Mouse (Mus musculus): ENCODE data around the gene Mia3. TPM values are rescaled to one million over a fixed set of nuclear protein-coding genes. Genes with fewer than 3 reads are reported as not detected.
A peak's percentile ranks its signal among the peaks of the same experiment; 100 is the strongest.
"Not testable (repeated sequence)": the region's sequence is repeated elsewhere in the genome, so short reads cannot be mapped to it uniquely, and the experiment has no call there.

Mia3 gene
- 32.6 TPM for polyA plus RNA-seq (2012; fragmentation: generic; extraction: Trizol)
- long read RNA-seq, experiment 1, partial matches to known transcripts, result 2 of 9 reads
- long read RNA-seq, experiment 1, other reads (novel, unspliced or antisense), result 5 of 9 reads
- long read RNA-seq, experiment 2, transcript Mia3-204 (4 exons, 829 nt), result major isoform, 6 of 6 reads
- long read RNA-seq, experiment 2, partial matches to known transcripts, result 0 of 6 reads
- long read RNA-seq, experiment 2, other reads (novel, unspliced or antisense), result 0 of 6 reads

DNA sequence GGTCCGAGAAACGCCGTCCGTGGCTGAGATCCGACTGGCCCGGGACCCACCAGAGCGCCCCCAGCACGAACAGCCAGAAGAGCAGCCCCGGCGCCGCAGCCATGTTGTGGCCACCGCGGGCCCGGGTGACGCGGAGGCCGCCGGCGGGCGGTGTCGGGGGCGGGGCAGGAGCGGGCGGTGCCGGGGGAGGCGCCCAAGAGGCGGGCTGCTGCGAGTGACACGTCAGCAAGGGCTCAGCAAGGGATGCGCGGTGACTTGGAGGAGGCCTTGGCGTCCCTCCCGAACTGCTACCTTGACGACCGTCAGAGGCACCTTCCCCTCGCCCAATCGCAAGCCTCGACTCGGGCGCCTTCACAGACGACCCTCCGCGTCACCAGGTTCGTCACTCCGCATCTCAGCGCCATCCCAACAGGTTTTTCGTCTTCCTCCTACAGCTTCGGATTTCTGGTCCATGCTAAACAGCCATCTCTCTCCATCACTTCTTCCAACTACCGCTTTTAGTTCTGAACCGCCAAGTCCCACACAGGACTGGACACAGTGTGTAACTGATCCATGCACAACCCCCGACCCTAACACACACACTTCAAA, at the start of gene Mia3:
Mia3 (minus strand) TSS at position 127 of the 588 bp plus-strand sequence.
- no peak for TF ChIP-seq FOSL1 (IDR thresholded peaks at IDR 0.05; ENCODE audit: insufficient read depth, low read length, poor library complexity, severe bottlenecking)
- no peak for TF ChIP-seq MYOG (IDR thresholded peaks at IDR 0.05; ENCODE audit: control insufficient read depth, extremely low read depth, insufficient read length)
- no peak for TF ChIP-seq MAX (IDR thresholded peaks at IDR 0.05)
- no peak for TF ChIP-seq CEBPB (IDR thresholded peaks at IDR 0.05; ENCODE audit: low read depth)
- TF ChIP-seq CTCF (IDR thresholded peaks at IDR 0.05; ENCODE audit: control insufficient read depth, insufficient read depth, insufficient read length), result no peak
- no peak for TF ChIP-seq USF1 (IDR thresholded peaks at IDR 0.05; ENCODE audit: low read depth)
- TF ChIP-seq MYOD1 (IDR thresholded peaks at IDR 0.05; ENCODE audit: control insufficient read depth, insufficient read length, low read depth), result no peak
- H3K4me3 ChIP-seq (ENCODE audit: insufficient read depth, poor library complexity, severe bottlenecking), result peak within 1 kb of the TSS; percentile 78
- peaks cover 36% of the 10 kb centered on the region for H3K79me2 ChIP-seq (ENCODE audit: control insufficient read depth, insufficient read depth)
- peaks cover 8% of the 10 kb centered on the region for H3K79me3 ChIP-seq (ENCODE audit: low read depth)
- peaks cover 10% of the 10 kb centered on the region for H3K36me3 ChIP-seq (ENCODE audit: control insufficient read depth, insufficient read depth)
- no peaks in the 10 kb centered on the region for H3K27me3 ChIP-seq (ENCODE audit: control insufficient read depth, insufficient read depth, insufficient read length)
- peak within 1 kb of the TSS; percentile 76 for H3ac ChIP-seq (ENCODE audit: control insufficient read depth, insufficient read length, low read depth)

- TF ChIP-seq USF1 (IDR thresholded peaks at IDR 0.05; ENCODE audit: low read depth) (no peak), MYOD1 (IDR thresholded peaks at IDR 0.05; ENCODE audit: control insufficient read depth, insufficient read length, low read depth) (no peak)
- H3K36me3 ChIP-seq (ENCODE audit: control insufficient read depth, insufficient read depth), result no peaks in the 10 kb centered on the region
- H3K79me3 ChIP-seq (ENCODE audit: low read depth), result no peaks in the 10 kb centered on the region
- H3K4me3 ChIP-seq (ENCODE audit: insufficient read depth, poor library complexity, severe bottlenecking), result no peak within 1 kb of the TSS
- H3K79me2 ChIP-seq (ENCODE audit: control insufficient read depth, insufficient read depth), result no peaks in the 10 kb centered on the region
- H3K27me3 ChIP-seq (ENCODE audit: control insufficient read depth, insufficient read depth, insufficient read length), result no peaks in the 10 kb centered on the region
- no peak within 1 kb of the TSS for H3ac ChIP-seq (ENCODE audit: control insufficient read depth, insufficient read length, low read depth)
Measured at GRCm38 (mm10) chr1:183417873-183418272, 48.5 kb upstream of the Mia3 start, which contains the start of gene Hhipl2. Gene Hhipl2, plus strand, starts transcription at chr1:183418215.

DNA sequence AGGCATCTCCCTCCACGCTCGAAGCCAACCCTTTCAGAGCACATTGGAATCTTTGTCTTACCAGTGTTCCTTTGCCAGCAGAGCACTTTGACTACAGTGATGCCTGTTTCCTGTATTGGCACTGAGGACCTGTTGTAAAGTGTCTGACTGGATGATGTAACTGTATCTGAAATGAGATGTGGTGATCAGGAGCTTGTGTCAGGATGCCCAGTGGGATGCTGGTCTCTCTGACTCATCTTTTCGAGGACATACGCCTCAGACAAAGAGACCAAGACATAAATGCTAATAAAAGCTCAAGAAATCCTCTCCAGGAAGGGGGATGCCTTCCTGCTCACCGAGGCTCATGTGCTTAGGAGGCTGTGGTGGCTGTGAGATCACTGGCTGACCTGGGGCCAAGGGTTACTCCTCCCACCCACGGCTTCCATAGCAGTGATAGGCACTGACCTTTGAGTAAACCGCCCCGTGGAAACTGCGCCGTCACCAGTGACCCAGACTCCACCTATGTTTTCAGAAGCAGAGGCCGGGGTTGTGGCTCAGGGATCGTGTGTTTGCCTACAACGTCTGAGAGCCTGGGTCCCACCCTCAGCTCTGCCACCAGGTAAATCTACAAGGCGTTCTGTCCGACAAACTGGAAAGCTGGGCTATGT, 44.9 kb upstream of the Mia3 start:
- H3K27me3 ChIP-seq (ENCODE audit: control insufficient read depth, insufficient read depth, insufficient read length), result no peaks in the 10 kb centered on the region
- peaks cover 32% of the 10 kb centered on the region for H3K36me3 ChIP-seq (ENCODE audit: control insufficient read depth, insufficient read depth)
- TF ChIP-seq MYOD1 (IDR thresholded peaks at IDR 0.05; ENCODE audit: control insufficient read depth, insufficient read length, low read depth) (no peak), USF1 (IDR thresholded peaks at IDR 0.05; ENCODE audit: low read depth) (no peak)
- no peak overlapping the region for H3ac ChIP-seq (ENCODE audit: control insufficient read depth, insufficient read length, low read depth)
- no peaks in the 10 kb centered on the region for H3K79me2 ChIP-seq (ENCODE audit: control insufficient read depth, insufficient read depth)
- H3K79me3 ChIP-seq (ENCODE audit: low read depth), result no peaks in the 10 kb centered on the region
- H3K4me3 ChIP-seq (ENCODE audit: insufficient read depth, poor library complexity, severe bottlenecking), result no peak overlapping the region

- peaks cover 2% of the 10 kb centered on the region for H3K79me3 ChIP-seq (ENCODE audit: low read depth)
- no peak overlapping the region for H3ac ChIP-seq (ENCODE audit: control insufficient read depth, insufficient read length, low read depth)
- TF ChIP-seq MYOG (IDR thresholded peaks at IDR 0.05; ENCODE audit: control insufficient read depth, extremely low read depth, insufficient read length) (no peak), CTCF (IDR thresholded peaks at IDR 0.05; ENCODE audit: control insufficient read depth, insufficient read depth, insufficient read length) (no peak), MYOD1 (IDR thresholded peaks at IDR 0.05; ENCODE audit: control insufficient read depth, insufficient read length, low read depth) (no peak), FOSL1 (IDR thresholded peaks at IDR 0.05; ENCODE audit: insufficient read depth, low read length, poor library complexity, severe bottlenecking) (no peak), USF1 (IDR thresholded peaks at IDR 0.05; ENCODE audit: low read depth) (no peak), MAX (IDR thresholded peaks at IDR 0.05) (no peak), CEBPB (IDR thresholded peaks at IDR 0.05; ENCODE audit: low read depth) (no peak)
- H3K27me3 ChIP-seq (ENCODE audit: control insufficient read depth, insufficient read depth, insufficient read length), result no peaks in the 10 kb centered on the region
- no peak overlapping the region for H3K4me3 ChIP-seq (ENCODE audit: insufficient read depth, poor library complexity, severe bottlenecking)
- peaks cover 74% of the 10 kb centered on the region for H3K36me3 ChIP-seq (ENCODE audit: control insufficient read depth, insufficient read depth)
- H3K79me2 ChIP-seq (ENCODE audit: control insufficient read depth, insufficient read depth), result no peaks in the 10 kb centered on the region
Measured at GRCm38 (mm10) chr1:183403396-183403795, 34.0 kb upstream of the Mia3 start.

DNA sequence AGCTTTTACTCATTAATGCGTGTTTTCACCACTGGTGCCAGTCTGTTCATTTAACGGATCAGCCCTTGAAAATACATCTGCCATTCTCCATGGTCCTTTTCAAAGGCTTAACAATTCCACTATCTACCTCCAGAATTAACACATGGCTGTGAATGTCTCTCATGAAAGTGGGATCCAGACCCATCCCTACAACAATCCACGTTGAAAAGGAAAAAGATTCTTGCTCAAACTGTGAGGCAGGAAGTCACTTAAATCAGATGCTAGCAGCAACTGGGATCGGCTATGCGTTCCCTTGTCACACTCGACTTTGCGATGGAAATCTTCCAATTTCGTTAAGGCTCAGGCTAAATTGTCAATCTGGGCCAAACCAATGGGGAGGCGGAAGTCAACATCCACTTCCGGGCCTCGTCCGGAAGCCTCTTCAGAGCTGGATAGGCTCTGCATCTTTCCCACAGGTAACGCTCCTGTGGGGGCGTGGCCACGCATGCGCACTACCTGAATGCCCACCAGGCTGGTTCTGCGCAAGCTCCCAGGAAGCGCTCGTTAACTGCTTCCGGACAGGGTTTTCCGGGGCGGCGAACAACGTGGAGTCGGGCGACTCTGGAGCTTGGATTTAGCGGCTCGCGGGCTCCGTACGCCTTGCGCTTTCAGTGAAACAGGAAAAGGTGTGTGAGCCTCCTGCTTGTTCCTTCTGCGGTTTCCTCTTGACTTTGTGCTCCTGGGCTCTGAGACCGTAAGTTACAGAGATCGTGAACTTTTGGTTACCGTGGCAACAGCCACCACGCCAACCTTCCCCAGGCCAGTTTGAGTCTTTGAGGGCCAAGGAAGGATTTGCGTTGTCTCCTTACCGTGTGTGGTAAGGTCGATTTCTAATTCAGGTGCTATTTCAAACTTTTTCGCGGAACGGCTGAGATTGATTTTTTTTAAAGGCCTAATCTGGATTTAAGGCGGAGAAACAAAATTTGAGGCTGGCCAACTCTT, 19.4 kb upstream of the Mia3 start, which contains the start of gene Taf1a:
Taf1a (plus strand) TSS at position 556 of the 981 bp plus-strand sequence.
- Histone ChIP-seq H3K36me3 (ENCODE audit: control insufficient read depth, insufficient read depth) (peaks cover 29% of the 10 kb centered on the region), H3K4me3 (ENCODE audit: insufficient read depth, poor library complexity, severe bottlenecking) (peak within 1 kb of the TSS; percentile 71), H3ac (ENCODE audit: control insufficient read depth, insufficient read length, low read depth) (peak within 1 kb of the TSS; percentile 84), H3K27me3 (ENCODE audit: control insufficient read depth, insufficient read depth, insufficient read length) (no peaks in the 10 kb centered on the region), H3K79me3 (ENCODE audit: low read depth) (peaks cover 40% of the 10 kb centered on the region), H3K79me2 (ENCODE audit: control insufficient read depth, insufficient read depth) (peaks cover 50% of the 10 kb centered on the region)
- TF ChIP-seq MYOG (IDR thresholded peaks at IDR 0.05; ENCODE audit: control insufficient read depth, extremely low read depth, insufficient read length) (no peak), MAX (IDR thresholded peaks at IDR 0.05) (peak; percentile 83)

- peaks cover 18% of the 10 kb centered on the region for H3K36me3 ChIP-seq (ENCODE audit: control insufficient read depth, insufficient read depth)
- H3K4me3 ChIP-seq (ENCODE audit: insufficient read depth, poor library complexity, severe bottlenecking); H3ac ChIP-seq (ENCODE audit: control insufficient read depth, insufficient read length, low read depth); H3K27me3 ChIP-seq (ENCODE audit: control insufficient read depth, insufficient read depth, insufficient read length): not testable (repeated sequence)
- peaks cover 30% of the 10 kb centered on the region for H3K79me3 ChIP-seq (ENCODE audit: low read depth)
- H3K79me2 ChIP-seq (ENCODE audit: control insufficient read depth, insufficient read depth), result peaks cover 37% of the 10 kb centered on the region
Measured at GRCm38 (mm10) chr1:183387421-183387820, 18.1 kb upstream of the Mia3 start.
